Mouse (Mus musculus): ENCODE results near the gene Cyp3a16. TPM values are rescaled to one million over a fixed set of nuclear protein-coding genes. Genes with fewer than 3 reads are reported as not detected.

The Cyp3a16 gene
- not detected for polyA plus RNA-seq (2017; shearing (Covaris generic))

GRCm38 (mm10) chr5:145469623-145470022 is at the start of gene Cyp3a16:
Cyp3a16 (minus strand) TSS chr5:145469723.

Other genes starting within 250 kb of the Cyp3a16 start
- 62.6 TPM for gene Zfp655, start 238.0 kb downstream of the Cyp3a16 start, polyA plus RNA-seq (2017; shearing (Covaris generic))
- 0.97 TPM for gene Zscan25, start 189.2 kb downstream of the Cyp3a16 start, polyA plus RNA-seq (2017; shearing (Covaris generic))
- not detected for gene Cyp3a57, start 124.4 kb downstream of the Cyp3a16 start, polyA plus RNA-seq (2017; shearing (Covaris generic))
- gene Cyp3a41b, start 115.0 kb upstream of the Cyp3a16 start, polyA plus RNA-seq (2017; shearing (Covaris generic)): not detected

All from CD4-positive, CD25-positive, alpha-beta regulatory T cell, adult 9 weeks (primary cell).